Mouse (Mus musculus) heart, postnatal 25 days (tissue): ENCODE results near the gene Zbtb7b. TPM values are rescaled to one million over a fixed set of nuclear protein-coding genes. Genes with fewer than 3 reads are reported as not detected.

Source experiments
- DNase-seq: peaks from one replicate; pipeline ENCODE4 v3.0.0; 2022; ENCODE audit warnings: low spot score
- intact Hi-C: fragments of 180-260 bp; cut with DNase I; formaldehyde crosslinking; loops from one replicate; pipeline ENCODE4 v1.15.1; 2025
- total RNA-seq, 2 experiments: library from RNA; stranded (reverse); gene quantifications; 2 replicates each; pipeline ENCODE4 v1.2.3; 2021

Zbtb7b gene
- total RNA-seq, 2 experiments from 2014 or later = 20.6 to 25.1 TPM

GRCm38 (mm10) chr3:89419571-89419970 is 25.0 kb upstream of the Zbtb7b start:
- intact Hi-C loops = no loop called here
- peak; percentile 65 for DNase-seq

GRCm38 (mm10) chr3:89418861-89419250 is 24.3 kb upstream of the Zbtb7b start:
- DNase-seq = peak; percentile 77
- intact Hi-C loops = no loop called here

- intact Hi-C loops = no loop called here
Measured at GRCm38 (mm10) chr3:89418170-89418860, 23.7 kb upstream of the Zbtb7b start, which contains the start of the genes Cks1b and Shc1. TSS of gene Cks1b (minus strand) at chr3:89418383. TSS of gene Shc1 (plus strand) at chr3:89418443.

GRCm38 (mm10) chr3:89417840-89418169 is 23.2 kb upstream of the Zbtb7b start:
- intact Hi-C loops = no loop called here
- no peak for DNase-seq

More at GRCm38 (mm10) chr3:89418170-89418860, 23.7 kb upstream of the Zbtb7b start, which contains the start of the genes Cks1b and Shc1:
- peak; percentile 97 for DNase-seq

- intact Hi-C loops = no loop called here
Measured at GRCm38 (mm10) chr3:89417131-89417530, 22.6 kb upstream of the Zbtb7b start.

GRCm38 (mm10) chr3:89416158-89416557 is 21.6 kb upstream of the Zbtb7b start:
- intact Hi-C loops = no loop called here
- no peak for DNase-seq

More at GRCm38 (mm10) chr3:89417131-89417530, 22.6 kb upstream of the Zbtb7b start:
- no peak for DNase-seq

GRCm38 (mm10) chr3:89411490-89412393 is 17.2 kb upstream of the Zbtb7b start, which contains the start of gene Flad1:
TSS of gene Flad1 (minus strand) at chr3:89411870.
- intact Hi-C loops = loop anchor here (2.0 kb wide), 1 partner anchor 15 kb away; no protein-coding TSS in a partner anchor
- peak; percentile 98 for DNase-seq

GRCm38 (mm10) chr3:89410864-89411263 is 16.3 kb upstream of the Zbtb7b start:
- DNase-seq = no peak
- intact Hi-C loops = no loop called here

GRCm38 (mm10) chr3:89409701-89410100 is 15.1 kb upstream of the Zbtb7b start:
- no peak for DNase-seq
- intact Hi-C loops = no loop called here

GRCm38 (mm10) chr3:89408448-89408847 is 13.9 kb upstream of the Zbtb7b start:
- DNase-seq = no peak
- intact Hi-C loops = no loop called here

- no peak for DNase-seq
- intact Hi-C loops = loop anchor here (2.0 kb wide), 1 partner anchor 42 kb away; no protein-coding TSS in a partner anchor
Measured at GRCm38 (mm10) chr3:89406887-89407286, 12.3 kb upstream of the Zbtb7b start.

GRCm38 (mm10) chr3:89402693-89403092 is 8.1 kb upstream of the Zbtb7b start, which contains the start of gene Lenep:
TSS of gene Lenep (minus strand) at chr3:89402793.
- intact Hi-C loops = no loop called here
- no peak for DNase-seq

- DNase-seq = no peak
- intact Hi-C loops = no loop called here
Measured at GRCm38 (mm10) chr3:89401329-89401728, 6.8 kb upstream of the Zbtb7b start.

GRCm38 (mm10) chr3:89396654-89397005 is 2.1 kb upstream of the Zbtb7b start:
- DNase-seq = no peak
- intact Hi-C loops = loop anchor here (2.0 kb wide), 3 partner anchors 16 to 84 kb away; no protein-coding TSS in a partner anchor

- peak; percentile 58 for DNase-seq
- intact Hi-C loops = loop anchor here (2.0 kb wide), 3 partner anchors 17 to 85 kb away; no protein-coding TSS in a partner anchor
Measured at GRCm38 (mm10) chr3:89395806-89396653, 1.5 kb upstream of the Zbtb7b start.

GRCm38 (mm10) chr3:89395419-89395805 is 836 bp upstream of the Zbtb7b start:
- intact Hi-C loops = no loop called here
- DNase-seq = no peak

- intact Hi-C loops = no loop called here
- DNase-seq = no peak
Measured at GRCm38 (mm10) chr3:89394894-89395256, 299 bp upstream of the Zbtb7b start.

GRCm38 (mm10) chr3:89393605-89394004 is 971 bp downstream of the Zbtb7b start:
- intact Hi-C loops = no loop called here
- DNase-seq = peak; percentile 99

GRCm38 (mm10) chr3:89392871-89393311 is 1.7 kb downstream of the Zbtb7b start:
- intact Hi-C loops = no loop called here
- DNase-seq = no peak
